Mouse (Mus musculus) sigmoid colon, adult 10 weeks (tissue): Measurements from ENCODE around the gene Itm2a. TPM values are rescaled to one million over a fixed set of nuclear protein-coding genes. Genes with fewer than 3 reads are reported as not detected.

Experiments
- polyA plus RNA-seq: library from polyadenylated mRNA; stranded (reverse); fragments of 350-450 nt; fragmentation: Illumina TruSeq; extraction: RNeasy Lipid Tissue Mini Kit (QIAGEN cat#74804); gene quantifications from one replicate; pipeline ENCODE4 v1.2.3, GENCODE M21; 2014; ENCODE audit warnings: low read depth, low replicate concordance

Itm2a gene
- 25.4 TPM for polyA plus RNA-seq

DNA sequence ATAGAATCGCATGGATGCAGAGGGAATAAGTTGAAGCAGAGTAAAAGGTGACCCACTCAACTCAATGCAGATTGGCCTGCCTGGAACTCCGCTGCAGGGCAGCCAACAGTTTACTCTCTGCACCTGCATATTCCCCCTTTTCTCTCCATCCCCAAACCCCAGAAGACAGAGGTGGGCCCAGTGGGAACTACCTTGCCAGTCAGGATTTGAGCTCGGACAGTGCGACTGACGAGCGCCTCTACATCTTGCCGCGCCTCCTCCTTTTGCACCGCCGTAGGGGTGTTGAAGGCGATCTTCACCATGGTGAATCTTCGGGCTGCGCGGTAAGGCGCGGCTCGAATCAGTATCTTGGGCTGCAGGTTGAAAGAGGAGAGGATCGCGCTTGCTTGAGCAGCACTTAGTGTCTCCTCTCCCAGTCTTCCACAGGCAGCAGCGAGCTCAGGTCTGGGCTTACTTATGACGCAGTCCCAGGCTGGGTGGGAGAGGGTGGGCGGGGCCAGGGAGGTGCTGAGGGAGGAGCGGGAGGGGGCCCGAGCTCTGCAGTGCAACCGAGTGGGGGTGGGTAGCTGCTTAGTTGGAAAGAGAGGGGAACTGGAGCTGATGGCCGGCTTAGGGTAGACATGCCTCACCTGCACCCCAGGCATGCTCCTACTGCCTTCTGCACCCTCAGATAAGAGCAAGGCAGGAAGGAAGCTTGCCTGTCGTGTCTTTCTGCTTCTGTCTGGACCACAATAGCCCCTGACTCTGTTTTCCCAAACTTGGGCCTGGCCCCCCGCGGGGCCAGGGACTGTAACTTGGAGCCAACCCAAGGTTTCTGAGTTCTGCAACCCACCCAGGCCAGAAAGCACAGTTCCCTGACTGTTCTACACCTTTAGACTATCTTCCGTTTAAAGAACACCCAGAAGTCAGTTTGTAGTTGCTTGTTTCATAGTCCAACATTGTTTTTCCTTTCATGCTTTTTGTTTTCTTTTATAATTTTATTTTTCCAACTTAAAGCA lies at the start of gene Itm2a:
Gene Itm2a (minus strand): TSS at position 462 of the 998 bp plus-strand sequence.

Other genes starting within 250 kb of the Itm2a start
- gene Gpr174, start 147.5 kb downstream of the Itm2a start, polyA plus RNA-seq: 8.4 TPM